Mouse (Mus musculus) urinary bladder, postnatal 36 days (tissue): Measurements from ENCODE around the gene Gm11639.

Experiments used
- DNase-seq, 2 experiments: peaks; one replicate each; pipeline ENCODE4 v3.0.0; 2022; ENCODE audit warnings: low spot score in 2 of 2, mixed read lengths in 1 of 2

Gm11639 gene

GRCm38 (mm10) chr11:105153068-105153833 is 467.7 kb downstream of the Gm11639 start:
- no peak for DNase-seq

- no peak for DNase-seq
These were observed 470.4 kb downstream of the Gm11639 start for GRCm38 (mm10) chr11:105155915-105156314.

- DNase-seq = no peak
These were observed 471.3 kb downstream of the Gm11639 start for GRCm38 (mm10) chr11:105156748-105157267.

GRCm38 (mm10) chr11:105158047-105158446 is 472.5 kb downstream of the Gm11639 start:
- DNase-seq = no peak

DNA sequence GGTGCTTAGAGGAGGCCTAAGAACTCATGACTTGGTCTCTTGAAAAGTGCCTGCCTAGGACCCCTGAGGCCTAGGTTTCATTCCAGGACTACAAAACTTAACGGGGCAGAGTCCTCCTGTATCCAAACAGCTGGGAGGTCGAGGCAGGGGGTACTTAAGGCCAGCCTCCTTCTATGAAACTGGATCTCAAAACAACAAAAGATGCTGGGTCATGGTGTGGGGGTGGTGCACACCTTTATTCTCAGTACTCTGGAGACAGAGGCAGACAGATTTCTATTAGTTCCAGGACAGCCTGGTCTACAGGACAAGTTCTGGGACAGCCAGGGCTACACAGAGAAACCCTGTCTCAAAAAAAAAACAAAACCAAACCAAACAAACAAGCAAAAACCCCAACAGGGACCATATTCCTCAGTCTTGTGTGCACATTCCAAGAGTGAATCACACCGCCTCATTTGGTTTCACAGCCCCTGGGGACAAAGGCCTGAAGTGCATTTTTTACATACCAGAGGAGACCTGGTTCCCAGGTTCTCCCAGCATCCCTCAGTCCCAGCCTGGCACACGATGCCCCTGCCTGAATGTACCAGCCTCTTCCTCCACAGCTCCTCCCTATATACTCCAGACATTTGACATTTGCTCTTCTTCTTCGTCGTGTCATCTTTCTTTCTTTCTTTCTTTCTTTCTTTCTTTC is 474.3 kb downstream of the Gm11639 start:
- DNase-seq = no peak

DNA sequence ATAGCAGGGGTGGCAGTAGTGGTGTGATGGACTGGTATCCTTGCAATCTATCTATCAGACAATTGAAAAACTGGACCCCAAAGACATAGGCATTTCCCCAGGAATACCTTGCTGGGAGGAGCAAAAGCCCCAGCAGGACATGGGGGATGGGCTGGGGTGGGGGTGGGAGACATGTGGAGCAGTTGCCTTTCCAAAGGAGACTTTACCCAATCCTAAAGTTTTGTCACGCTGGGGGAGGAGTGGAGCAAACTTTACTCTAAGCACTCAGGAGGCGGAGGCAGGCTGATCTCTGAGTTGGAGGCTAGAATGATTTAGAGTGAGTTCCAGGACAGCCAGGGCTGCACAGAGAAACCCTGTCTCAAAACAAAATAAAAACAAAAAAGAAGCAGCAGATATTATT is 475.9 kb downstream of the Gm11639 start:
- DNase-seq = no peak

- DNase-seq = no peak
These were observed 479.3 kb downstream of the Gm11639 start for GRCm38 (mm10) chr11:105164516-105165510.

- DNase-seq = no peak
These were observed 481.3 kb downstream of the Gm11639 start for GRCm38 (mm10) chr11:105166780-105167179.
